Mouse (Mus musculus): ENCODE measurements around the gene Pax7. TPM values are rescaled to one million over a fixed set of nuclear protein-coding genes. Genes with fewer than 3 reads are reported as not detected.

Pax7 gene
- polyA plus RNA-seq, 2 experiments: 1.9 to 4.7 TPM

- ATAC-seq (ENCODE audit: low FRiP score, low read depth) (no peak), DNase-seq (ENCODE audit: low spot score) (no peak)
- Histone ChIP-seq H3K27me3 (ENCODE audit: control insufficient read depth, insufficient read depth, low read length) (no peaks in the 10 kb centered on the region), H3K4me3 (replicated peaks; ENCODE audit: low read length) (no peak overlapping the region), H3K9me3 (ENCODE audit: control insufficient read depth, low read length) (no peaks in the 10 kb centered on the region), H3K4me1 (ENCODE audit: control insufficient read depth, insufficient read depth, low read length) (peaks cover 7% of the 10 kb centered on the region), H3K4me2 (replicated peaks; ENCODE audit: low read depth, low read length, severe bottlenecking) (no peak overlapping the region), H3K9ac (ENCODE audit: low read depth, low read length, severe bottlenecking) (no peak overlapping the region), H3K27ac (replicated peaks; ENCODE audit: low read depth, low read length) (no peak overlapping the region), H3K36me3 (ENCODE audit: control insufficient read depth, insufficient read depth, low read length) (no peaks in the 10 kb centered on the region)
- WGBS: 69% methylated on average over 9 of the region's 9 CpGs
- TF ChIP-seq POLR2A (IDR thresholded peaks at IDR 0.05; ENCODE audit: borderline replicate concordance, extremely low read depth, insufficient read depth, insufficient read length): no peak
These were observed 145.3 kb downstream of the Pax7 start for GRCm38 (mm10) chr4:139688058-139688457.

Other genes with a start within 250 kb of the Pax7 start
- 0.03 TPM in 1 of 2 replicates, not detected in the other for gene Gm21969, start 230.3 kb downstream of the Pax7 start, polyA plus RNA-seq (2012; rRNA removed)
- gene Gm21969, start 230.3 kb downstream of the Pax7 start, polyA plus RNA-seq (2014; fragmentation: Nextera tagmentation; extraction: Ambion mirVana): not detected in 2 replicates
- gene Aldh4a1, start 210.7 kb downstream of the Pax7 start, polyA plus RNA-seq (2012; rRNA removed): 21.9 and 25.6 TPM in 2 replicates
- gene Aldh4a1, start 210.7 kb downstream of the Pax7 start, polyA plus RNA-seq (2014; fragmentation: Nextera tagmentation; extraction: Ambion mirVana): 21.9 and 23.0 TPM in 2 replicates
- 0.04 and 0.05 TPM in 2 replicates for gene Tas1r2, start 180.0 kb downstream of the Pax7 start, polyA plus RNA-seq (2012; rRNA removed)
- gene Tas1r2, start 180.0 kb downstream of the Pax7 start, polyA plus RNA-seq (2014; fragmentation: Nextera tagmentation; extraction: Ambion mirVana): not detected in 2 replicates
- 0.04 and 0.05 TPM in 2 replicates for gene Klhdc7a, start 134.5 kb upstream of the Pax7 start, polyA plus RNA-seq (2012; rRNA removed)
- gene Klhdc7a, start 134.5 kb upstream of the Pax7 start, polyA plus RNA-seq (2014; fragmentation: Nextera tagmentation; extraction: Ambion mirVana): 0.04 TPM in 2 replicates

Measured in limb, embryonic 14.5 days (tissue).